Mouse (Mus musculus) 416B (cell line): ENCODE data around the gene Zbtb25.
A peak's percentile ranks its signal among the peaks of the same experiment; 100 is the strongest.

Experiments
- DNase-seq: peaks from one replicate; pipeline ENCODE4 v3.0.0; 2011; ENCODE audit warnings: low read depth

Gene Zbtb25

DNA sequence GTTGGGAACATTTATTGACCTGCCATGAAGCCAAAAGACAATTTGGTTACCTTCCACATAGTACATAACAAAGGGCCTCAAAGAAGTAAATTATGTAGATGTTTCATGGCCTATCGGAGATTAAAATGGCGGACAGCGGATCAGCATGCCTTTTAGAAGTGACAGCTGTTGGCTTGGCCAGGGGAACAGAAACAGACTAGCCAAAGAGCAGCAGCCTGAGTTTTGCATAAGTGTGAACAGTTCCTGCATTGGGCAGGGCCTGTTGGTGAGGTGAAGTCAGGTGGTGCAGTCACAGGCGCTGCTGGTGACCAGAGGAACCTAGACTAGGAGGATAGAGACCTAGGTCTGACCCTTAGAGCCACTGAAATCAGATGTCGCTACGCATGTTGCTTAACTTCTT, 7.7 kb upstream of the Zbtb25 start:
- DNase-seq: peak; percentile 33

DNA sequence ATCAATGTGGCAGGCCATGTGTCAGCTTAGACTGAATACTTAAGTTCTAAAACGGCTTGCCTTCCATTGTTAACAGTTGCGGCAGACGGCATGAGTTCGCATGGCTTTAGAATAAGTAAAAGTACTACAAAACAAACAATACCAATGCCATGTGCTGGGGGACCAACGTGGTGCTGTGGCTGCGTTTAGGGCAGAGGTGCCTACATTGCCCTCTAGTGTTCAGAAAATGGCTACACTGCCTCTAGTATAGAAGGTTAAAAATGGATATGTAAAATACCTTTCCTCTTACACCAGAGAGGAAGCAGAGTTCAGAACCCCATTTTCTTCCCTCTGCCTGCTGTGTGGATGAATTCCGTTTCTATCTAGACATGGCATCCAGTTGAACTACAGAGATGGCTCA, 7.2 kb upstream of the Zbtb25 start:
- peak; percentile 67 for DNase-seq

DNA sequence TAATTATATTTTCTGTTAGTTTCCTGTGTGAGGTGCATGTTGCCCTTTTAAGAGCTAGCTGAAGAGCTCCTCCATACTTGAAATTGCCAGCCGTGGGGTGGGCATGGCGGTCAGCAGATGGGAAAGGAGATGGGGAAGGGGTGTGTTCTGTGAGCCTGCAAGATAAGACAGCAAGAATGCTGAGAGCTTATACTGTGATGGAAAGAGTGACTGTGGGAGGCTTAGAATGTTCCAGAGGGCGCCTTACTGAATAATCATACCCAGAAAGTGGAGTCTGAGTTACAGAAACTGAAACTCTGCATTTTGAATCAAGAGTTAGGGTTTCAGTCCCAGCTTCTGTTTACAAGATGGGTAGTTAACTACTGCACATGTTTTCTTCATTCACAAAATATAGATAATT, 6.1 kb upstream of the Zbtb25 start:
- DNase-seq: peak; percentile 62

DNA sequence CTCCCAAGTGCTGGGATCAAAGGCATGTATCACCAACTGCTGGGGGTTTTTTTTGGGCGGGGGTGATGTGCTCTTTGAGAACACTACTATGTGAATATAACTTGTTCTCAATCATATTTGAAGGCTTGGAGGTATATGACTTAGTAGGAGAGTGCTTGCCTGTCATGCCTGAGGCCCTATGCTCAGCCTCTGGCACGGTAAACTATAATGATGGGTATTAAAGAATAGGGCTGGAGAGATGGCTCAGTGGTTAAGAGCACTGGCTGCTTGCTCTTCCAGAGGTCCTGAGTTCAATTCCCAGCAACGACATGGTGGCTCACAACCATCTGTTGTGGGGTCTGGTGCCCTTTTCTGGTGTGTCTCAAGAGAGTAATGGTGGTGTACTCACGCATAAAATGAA, 5.5 kb upstream of the Zbtb25 start:
- no peak for DNase-seq

DNA sequence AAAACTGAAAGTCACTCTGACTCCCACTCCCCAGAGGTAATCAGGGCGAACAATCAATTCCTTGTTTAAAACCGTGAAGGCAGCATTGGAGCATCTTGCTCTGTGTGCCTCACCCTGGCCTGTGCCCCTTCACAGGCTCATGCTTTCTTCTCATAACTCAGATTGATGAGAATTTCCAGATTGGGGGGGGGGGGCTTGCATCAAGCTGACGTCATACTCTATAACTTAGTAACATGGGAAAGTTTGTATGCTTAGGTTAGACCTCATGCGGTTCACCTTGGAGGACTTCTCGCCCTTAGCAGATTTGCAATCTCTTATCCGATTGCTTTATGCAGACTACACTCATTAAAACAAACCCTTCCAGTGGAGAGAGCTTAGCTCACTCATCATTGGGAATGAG, 4.6 kb upstream of the Zbtb25 start:
- no peak for DNase-seq

DNA sequence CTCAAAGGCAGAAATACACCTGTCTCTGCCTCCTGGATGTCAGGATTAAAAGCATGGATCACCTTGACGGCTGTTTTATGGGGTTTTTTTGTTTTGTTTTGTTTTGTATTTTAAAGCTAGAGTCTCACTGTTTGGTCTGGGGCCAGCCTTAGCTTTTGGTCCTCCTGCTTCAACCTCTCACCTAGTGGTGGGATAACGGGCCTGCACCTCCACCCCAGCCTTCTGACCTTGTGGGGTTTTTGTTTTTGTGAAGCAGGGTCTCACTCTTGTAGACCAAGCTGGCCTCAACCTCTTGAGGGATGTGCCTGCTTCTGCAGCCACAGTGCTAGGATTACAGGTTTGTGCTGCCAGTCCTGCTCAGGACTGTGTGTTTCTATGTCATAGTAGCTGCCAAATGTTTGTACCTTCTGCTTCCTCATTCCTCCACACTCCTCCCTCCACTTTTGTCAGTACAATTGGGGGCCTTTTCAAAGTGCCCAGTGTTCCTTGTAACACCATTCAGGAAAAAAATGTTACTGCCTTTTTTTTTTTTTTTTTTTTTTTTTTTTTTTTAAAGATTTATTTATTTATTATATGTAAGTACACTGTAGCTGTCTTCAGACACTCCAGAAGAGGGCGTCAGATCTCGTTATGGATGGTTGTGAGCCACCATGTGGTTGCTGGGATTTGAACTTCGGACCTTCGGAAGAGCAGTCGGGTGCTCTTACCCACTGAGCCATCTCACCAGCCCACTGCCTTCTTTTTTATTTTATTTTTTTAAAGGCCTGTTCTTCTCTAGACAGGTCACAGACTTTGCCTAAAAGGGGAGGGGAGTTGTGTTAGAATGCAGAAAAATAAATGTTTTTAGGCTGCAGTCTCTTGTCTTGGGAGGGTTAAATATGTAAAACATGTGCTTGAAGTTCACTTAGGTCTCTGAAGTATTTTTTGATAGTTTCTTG, 3.7 kb upstream of the Zbtb25 start:
- DNase-seq: peak; percentile 56

DNA sequence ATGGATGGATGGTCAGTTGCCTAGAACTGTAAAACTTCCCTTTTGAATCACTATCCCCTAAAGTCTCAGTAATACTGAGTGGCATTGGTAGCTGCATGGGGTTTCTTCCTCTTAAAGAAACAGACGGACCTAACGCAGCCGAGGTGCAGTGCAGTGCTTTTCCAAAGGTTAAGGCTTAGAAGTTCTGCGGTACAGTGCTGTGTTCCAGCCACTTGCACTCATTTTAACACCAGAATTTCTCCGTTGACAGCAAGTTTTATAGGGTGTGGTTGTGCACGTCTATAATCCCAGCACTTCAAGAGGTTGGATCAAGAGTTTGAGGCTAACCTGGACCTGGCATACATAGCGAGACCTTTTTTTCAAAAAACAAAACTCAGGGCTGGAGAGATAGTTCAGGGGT, 2.6 kb upstream of the Zbtb25 start:
- no peak for DNase-seq

DNA sequence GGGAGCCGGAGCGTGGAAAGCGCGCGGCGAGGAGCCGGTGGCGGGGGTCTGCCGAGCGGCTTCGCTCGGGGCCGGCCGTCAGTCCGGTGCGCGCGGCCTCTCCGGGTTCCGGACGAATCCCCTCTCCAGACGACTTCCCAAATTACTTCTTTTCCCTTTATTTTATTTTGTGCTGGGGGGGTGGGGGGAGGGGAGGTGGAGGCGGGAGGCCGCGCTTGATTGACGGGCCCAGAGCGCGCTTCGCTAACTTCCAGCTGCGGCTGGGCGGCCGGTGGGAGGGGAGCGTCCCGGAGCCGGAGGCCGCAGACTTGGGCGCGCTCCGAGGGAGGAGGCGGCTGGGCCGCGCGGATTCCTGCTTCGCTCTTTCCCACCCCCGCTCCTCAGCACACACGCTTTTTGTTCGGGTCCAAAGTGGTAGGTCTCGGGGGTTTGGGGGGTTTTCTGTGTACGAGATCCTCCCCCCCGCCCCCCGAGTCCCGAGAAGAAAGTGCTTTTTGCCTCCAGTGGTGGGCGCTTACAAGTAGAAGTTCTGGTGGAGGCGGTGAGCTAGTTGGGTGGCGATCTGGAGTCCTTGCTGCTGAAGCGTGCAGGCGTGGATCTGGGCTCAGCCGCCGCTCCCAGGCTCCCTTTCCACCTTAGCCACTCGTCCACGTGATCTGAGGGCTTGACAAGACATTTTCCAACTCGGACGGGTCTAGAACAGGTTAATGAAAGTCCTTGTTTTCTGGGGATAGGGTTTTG, 1.6 kb upstream of the Zbtb25 start:
- DNase-seq: peak; percentile 81

DNA sequence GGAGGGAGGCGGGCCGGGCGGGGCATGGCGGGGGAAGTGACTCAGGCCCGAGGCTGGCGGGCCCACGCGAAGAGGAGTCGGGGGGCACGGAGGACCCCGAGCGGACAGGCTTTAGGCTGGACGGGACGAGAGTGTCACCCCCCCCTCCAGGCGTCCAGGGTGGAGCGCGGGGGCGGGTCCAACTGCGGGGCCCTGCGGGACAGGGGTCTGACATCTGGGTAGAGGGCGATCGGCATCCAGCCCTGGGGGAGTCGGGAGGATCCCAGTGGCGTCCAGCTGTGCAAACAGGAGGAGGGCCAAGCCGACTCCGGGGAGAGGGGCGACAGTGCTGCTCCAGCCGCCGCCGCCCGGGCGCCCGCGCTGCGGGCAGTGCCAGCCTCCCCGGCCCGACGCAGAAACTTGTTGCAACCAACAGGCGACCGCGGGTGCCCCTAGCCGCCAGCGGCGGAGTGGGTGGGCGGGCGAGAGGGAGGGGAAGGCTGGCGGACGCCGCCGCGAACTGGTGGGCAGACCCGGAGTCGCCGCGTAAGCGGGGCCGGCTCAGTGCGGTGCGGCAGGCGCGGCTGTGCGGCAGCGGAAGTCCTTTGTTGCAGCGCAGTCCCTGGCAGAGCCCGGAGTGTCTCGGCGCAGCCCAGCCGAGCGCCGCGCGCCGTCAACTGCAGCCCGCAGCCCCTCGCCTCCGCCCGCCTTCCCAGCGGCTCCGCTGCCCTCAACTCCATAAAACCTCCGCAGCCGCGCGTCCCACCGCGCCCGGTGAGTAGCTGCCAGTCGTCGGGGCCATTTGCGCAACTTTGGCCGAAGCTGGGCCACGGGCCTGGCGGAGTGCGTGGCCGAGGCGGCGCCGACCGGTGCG, 802 bp upstream of the Zbtb25 start, which contains the start of gene Zbtb1:
Zbtb1 (plus strand) TSS at position 289 of the 853 bp plus-strand sequence.
- DNase-seq: peak; percentile 84

DNA sequence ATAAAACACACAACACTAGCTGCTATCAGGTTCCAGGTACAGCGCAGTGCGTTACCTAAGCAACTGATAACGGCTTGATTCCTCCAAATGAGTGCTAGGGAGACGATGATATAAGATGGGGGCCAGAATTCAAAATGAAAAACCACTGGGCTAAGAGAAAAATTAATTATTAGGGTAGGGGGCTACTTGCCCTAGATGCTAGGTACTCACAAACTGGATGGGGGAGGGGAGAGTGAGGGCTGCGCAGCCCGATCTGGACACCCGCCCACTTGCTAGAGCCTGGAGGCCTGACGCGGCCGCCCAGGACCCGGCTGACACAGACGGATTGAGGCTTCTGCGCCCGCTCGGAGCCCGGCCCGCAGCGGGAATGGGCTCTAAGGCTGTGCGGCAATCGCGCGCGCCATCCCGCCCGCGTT, 604 bp downstream of the Zbtb25 start:
- DNase-seq: peak; percentile 62

DNA sequence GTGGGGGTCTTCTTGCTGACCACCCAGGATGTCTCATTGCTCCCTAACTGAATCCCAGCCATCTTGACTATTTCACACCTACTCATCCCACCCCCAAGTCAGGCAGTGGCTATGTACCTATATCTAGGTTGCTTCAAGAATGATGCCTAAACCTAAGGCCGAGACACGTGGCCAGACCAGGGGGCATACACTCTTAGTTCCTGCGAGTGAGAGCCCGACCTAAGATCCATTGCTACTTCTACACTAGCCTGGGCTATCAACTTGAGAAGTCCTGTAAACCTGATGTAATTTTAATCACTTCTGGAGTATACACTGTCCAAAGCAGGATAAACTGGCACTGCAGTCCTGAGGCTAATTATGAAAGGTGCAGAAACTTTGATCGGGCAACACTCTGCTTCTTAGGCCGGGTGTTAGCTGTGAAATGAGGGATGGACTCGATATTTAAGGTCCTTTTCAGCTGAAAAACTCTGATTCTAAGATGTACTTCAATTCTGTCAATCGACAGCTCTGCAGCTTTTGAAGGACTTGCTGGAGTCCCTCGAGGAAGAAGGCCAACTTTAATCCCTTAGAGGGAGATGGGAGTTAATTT, 1.1 kb downstream of the Zbtb25 start:
- peak; percentile 61 for DNase-seq

DNA sequence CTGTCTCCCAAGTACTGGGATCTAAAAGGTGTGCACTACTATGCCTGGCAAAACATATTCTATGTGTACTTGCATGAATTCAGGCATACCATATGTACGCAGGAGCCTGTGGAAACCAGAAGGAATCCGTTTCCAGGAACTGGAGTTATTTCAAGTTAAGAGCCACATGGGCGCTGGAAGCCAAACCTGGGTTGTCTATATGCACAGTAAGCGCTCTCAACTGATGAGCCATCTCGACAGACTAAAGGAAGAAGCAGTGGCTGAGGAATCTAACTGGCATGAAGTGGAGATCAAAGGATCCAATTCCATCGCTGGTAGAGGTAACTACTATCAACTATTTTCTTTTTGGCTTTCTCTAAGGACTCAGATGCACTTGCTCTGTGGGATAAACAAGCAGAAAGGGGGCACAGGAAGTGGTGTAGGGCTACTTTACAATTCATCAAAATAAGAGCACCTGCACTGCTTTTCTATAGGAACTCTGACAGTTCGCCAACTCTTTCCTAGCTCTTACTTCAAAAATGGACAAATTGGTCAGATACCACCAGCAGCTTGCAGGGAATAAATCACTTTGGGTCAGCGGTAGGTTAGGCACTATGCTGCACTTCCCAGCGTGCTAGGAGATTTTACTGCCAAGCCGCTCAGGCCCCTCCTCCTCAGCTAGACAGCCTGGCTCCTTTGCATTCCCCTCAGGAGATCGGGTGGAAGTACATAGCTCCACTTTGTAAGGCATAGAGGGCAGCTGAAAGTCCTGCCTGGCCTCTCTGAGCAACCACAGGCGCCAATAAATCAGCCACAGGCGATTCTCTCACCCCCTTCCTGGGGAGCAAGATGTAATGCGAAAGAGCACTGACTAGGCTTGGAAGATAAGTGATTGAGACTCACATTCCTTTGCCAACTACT, 2.1 kb downstream of the Zbtb25 start:
- DNase-seq: peak; percentile 64

DNA sequence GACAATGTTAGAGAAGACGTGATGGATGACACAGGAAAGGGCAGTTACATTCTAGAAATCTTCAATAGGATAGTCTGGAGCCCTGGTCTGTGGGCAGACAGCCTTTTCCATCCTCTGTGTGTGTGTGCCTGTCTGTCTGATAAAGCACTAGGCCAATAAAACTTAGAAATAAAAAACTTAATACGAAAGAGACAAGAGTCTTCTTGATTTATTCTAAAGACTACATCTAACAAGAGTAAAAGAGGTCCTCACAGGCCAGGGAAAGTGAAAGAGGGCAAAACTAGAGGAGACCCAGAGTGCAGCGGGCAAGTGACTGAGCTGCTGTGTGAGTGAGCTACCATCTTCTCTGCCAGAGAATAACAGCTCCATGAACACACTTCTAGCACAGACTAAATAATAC, 3.1 kb downstream of the Zbtb25 start:
- DNase-seq: peak; percentile 25

DNA sequence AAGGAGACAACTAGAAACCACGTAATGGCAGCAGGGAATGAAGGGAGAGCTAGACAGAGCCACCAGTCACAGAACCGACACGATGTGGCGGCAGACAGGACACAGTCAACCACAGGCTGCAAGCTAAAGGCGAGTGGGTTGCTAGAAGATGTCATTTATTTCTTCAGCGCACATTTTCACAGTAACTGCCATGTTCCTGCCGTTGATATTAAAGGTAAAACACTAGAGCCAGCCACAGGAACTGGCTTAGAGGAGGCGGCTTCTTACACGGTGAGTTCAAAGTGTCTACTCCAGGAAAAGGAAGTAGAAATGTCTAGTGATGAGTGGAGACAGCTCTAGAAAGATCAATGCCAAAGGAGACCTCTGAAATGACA, 7.1 kb downstream of the Zbtb25 start:
- peak; percentile 68 for DNase-seq

DNA sequence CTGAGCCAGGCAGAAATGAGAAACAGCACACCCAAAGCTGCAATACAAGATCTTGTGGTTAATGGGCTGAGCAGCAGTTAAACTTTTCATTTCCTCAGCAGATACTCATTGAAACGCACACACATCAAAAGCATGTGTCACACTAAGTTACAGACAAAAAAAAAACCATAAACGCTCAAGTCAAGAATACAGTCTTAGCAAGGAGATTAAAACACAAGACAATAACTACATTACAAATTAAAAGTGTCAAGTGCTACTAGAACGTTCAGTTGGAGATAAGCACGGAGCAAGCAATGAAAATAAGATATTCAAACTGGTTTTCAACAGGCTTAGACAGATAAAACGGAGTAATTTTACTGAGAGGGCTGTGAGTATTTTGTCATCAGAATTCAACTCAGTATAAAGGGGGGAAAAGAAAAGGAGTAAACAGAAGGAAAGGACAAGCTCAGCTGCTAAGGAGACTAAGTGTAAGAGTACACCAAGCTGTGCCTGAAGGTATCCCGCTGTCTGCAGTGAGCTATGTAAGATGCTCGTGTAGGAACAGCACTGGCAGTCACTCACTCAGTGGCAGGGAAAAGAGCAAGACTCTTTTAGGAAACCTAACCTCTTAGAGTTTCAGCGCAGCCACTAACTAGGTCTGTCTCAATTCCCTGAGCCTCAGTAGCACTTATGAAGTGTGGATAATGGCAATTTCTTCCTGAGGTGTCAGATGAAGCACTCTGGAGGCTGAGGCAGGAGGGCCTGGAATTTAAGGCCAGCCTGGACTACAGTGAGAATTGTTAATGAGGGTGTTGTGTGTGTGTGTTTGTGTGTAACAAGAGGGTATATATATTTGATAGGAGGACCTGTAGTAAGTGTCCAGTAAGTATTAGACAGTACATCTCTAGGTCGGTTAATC, 7.7 kb downstream of the Zbtb25 start:
- DNase-seq: peak; percentile 87

DNA sequence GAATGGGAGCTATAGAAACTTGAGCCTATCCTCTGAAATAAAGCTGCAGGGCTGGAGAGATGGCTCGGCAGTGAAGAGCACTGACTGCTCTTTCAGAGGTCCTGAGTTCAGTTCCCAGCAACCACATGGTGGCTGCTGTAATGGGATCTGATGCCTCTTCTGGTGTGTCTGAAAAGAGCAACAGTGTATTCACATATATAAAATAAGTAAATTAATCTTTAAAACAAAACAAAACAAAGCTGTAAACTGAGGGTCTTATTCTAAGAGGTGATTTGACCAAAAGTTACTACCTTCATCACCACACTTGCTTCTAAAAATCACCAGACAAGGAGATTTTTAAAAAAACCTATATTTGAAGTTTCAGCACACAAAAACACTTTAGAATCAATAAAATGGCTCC, 8.5 kb downstream of the Zbtb25 start:
- no peak for DNase-seq

DNA sequence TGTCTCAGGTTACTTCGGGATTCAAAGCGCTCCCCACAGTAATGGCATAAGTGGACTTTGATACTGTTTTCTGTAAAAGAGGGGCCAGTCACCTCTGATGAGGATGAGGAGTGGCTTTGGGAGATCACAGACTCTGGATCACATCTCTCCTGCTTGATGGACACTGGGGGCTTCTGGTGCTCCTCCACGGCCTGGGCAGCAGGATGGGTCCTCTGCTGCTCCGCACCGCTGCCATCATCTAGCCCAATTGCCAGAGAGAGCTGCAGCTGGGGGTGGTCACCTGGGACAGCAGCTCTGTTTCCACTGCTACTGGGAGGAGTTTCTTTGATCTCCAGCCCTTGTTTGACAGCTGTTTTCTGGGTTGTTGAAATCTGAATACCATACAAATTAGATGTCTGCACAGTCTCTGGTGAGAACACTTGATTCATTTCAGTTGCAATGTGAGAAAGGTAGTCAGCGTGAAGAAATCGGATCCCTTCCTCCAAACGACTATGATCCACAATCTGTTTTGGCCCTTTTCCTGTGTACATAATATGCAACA, 19.7 kb downstream of the Zbtb25 start:
- no peak for DNase-seq

DNA sequence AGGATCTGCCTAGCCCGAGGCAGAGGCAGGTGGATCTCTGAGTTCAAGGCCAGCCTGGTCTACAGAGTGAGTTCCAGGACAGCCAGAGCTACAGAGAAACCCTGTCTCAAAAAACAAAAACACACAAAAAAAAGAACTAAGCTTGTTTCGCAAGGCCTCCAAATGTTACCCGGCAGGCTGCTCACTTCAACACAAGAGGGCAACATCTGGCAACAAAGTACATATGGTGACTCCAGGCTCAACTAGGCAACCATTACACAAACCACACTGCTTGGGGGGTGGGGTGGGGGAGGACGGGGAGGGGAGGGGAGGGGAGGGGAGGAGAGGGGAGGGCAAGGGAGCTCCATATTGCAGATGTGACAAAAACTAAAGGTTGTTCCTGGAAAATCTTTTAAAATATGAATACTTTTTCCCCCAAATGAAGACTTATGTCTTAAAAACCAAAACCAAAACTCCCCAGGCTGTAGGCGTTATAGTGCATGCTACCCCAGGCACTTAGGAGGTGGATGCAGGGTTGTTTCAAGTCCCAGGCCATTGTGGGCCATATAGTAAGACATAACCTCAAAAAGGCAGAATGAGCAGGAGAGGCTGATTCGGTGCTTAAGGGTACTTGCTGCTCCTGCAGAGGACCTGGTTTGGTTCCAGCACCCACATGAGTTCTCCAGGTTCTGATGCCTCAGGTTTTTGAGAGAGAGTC, 23.5 kb downstream of the Zbtb25 start:
- DNase-seq: peak; percentile 88

DNA sequence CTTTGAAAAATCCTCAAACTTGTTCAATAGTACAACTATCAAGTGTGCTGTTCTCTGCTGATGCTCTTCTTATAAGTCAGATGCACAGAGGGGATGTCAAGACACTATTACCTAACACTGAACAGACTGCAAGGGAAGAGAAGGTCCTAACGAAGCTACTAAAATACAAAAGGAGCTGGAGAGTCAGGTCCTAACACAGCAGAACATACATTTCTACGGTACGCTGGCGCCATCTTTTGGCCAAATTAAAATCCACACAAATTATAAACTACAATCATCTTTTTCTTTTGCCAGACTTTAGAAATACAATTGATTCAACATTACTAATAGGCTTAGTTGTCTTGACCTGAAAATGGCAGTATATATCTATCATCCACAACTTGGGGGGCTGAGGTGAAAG, 28.3 kb downstream of the Zbtb25 start:
- peak; percentile 79 for DNase-seq
